13 mouse cellular contexts compared by ENCODE assay signal in the genomic region with DNA sequence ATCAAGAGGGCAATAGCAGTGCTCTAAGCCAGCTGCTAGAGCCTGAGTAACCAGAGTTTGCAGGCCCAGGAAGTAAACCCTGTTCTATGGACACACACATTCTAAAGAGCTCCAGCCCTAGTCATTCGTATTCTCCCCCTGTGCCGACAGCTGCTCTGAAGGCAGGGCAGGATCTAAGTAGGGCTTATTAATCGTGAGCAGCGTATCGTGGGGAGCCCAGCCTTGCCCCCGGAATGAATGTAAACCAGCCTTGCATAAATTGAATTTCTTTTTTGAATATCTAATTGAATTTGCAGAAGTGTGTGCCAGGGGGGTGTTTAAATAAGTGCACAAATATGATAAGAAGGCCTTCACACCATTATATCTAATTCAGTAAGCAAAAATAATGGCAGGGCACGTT.
"Had no signal": no experiment of that assay in that cellular context is flagged by ENCODE, and none has a peak within 500 bp of the region (broad histone marks: within the 10 kb centered on the region; RNA-seq: fewer than 3 reads in every experiment).

No protein-coding gene starts in this region.

- H3K27ac ChIP-seq: left cerebral cortex, adult 2 months; limb, embryonic 15.5 days; liver, embryonic 12.5 days; neural tube, embryonic 12.5 days; stomach, embryonic 15.5 days had no signal

- ATAC-seq: intestine, postnatal 0 days; liver, embryonic 12.5 days had no signal

- H3K4me1 ChIP-seq: limb, embryonic 15.5 days; liver, embryonic 12.5 days; neural tube, embryonic 12.5 days; stomach, embryonic 15.5 days had no signal

- H3K4me2 ChIP-seq: limb, embryonic 15.5 days; liver, embryonic 12.5 days; lung, embryonic 14.5 days; neural tube, embryonic 12.5 days; stomach, embryonic 15.5 days had no signal

- H3K36me3 ChIP-seq: limb, embryonic 15.5 days; liver, embryonic 12.5 days; neural tube, embryonic 12.5 days; stomach, embryonic 15.5 days had no signal

- H3K4me3 ChIP-seq: left cerebral cortex, adult 2 months; limb, embryonic 15.5 days; liver, embryonic 12.5 days; neural tube, embryonic 12.5 days; stomach, embryonic 15.5 days had no signal

- H3K9me3 ChIP-seq: limb, embryonic 15.5 days; neural tube, embryonic 12.5 days; stomach, embryonic 15.5 days had no signal

- H3K27me3 ChIP-seq: limb, embryonic 15.5 days; liver, embryonic 12.5 days; neural tube, embryonic 12.5 days; stomach, embryonic 15.5 days had no signal

- H3K9ac ChIP-seq: limb, embryonic 15.5 days; liver, embryonic 12.5 days; lung, embryonic 14.5 days; neural tube, embryonic 12.5 days; stomach, embryonic 15.5 days had no signal

- DNase-seq: kidney, postnatal 10 days; lung, embryonic 14.5 days; lung, postnatal 10 days; lung, postnatal 4 days; right cerebral cortex, postnatal 14 days; thymus, adult 2 months; thymus, postnatal 25 days had no signal
